Mouse (Mus musculus) heart, embryonic 13.5 days (tissue): Measurements from ENCODE around the gene Tmem175. TPM values are rescaled to one million over a fixed set of nuclear protein-coding genes. Genes with fewer than 3 reads are reported as not detected.
A peak's percentile ranks its signal among the peaks of the same experiment; 100 is the strongest.
"Not testable (repeated sequence)": the region's sequence is repeated elsewhere in the genome, so short reads cannot be mapped to it uniquely, and the experiment has no call there.

Experiments
- ATAC-seq: fragments of 200-750 bp; cut with Nextera tagmentation; 2 replicates; pipeline ENCODE4 v1.8.0; 2017; ENCODE audit warnings: moderate TSS enrichment; ENCODE audit not compliant: insufficient number of reproducible peaks, low FRiP score, low TSS enrichment; ENCODE audit errors: extremely low read depth
- H3K27ac ChIP-seq: fragments of 300-500 bp; sonication (generic); replicated peaks from 2 replicates; pipeline ENCODE4 v1.5.1; 2015; ENCODE audit warnings: moderate library complexity, mild to moderate bottlenecking, inconsistent platforms
- H3K27me3 ChIP-seq: fragments of 300-500 bp; sonication (generic); replicated peaks from 2 replicates; pipeline ENCODE4 v1.6.1; 2015; ENCODE audit warnings: mild to moderate bottlenecking, inconsistent platforms
- H3K36me3 ChIP-seq: fragments of 300-500 bp; sonication (generic); 2 replicates; pipeline ENCODE4 v1.6.1; 2015; ENCODE audit warnings: mild to moderate bottlenecking, inconsistent platforms
- H3K4me1 ChIP-seq: fragments of 300-500 bp; sonication (generic); 2 replicates; pipeline ENCODE4 v1.6.1; 2015; ENCODE audit warnings: inconsistent platforms
- H3K4me2 ChIP-seq: fragments of 300-500 bp; sonication (generic); 2 replicates; pipeline ENCODE4 v1.6.1; 2015; ENCODE audit warnings: inconsistent platforms, mild to moderate bottlenecking, moderate library complexity
- H3K4me3 ChIP-seq: fragments of 300-500 bp; sonication (generic); 2 replicates; pipeline ENCODE4 v1.5.1; 2015; ENCODE audit warnings: moderate library complexity, mild to moderate bottlenecking, inconsistent platforms
- H3K9ac ChIP-seq: fragments of 300-500 bp; sonication (generic); 2 replicates; pipeline ENCODE4 v1.6.1; 2015; ENCODE audit warnings: inconsistent platforms, mild to moderate bottlenecking, moderate library complexity
- H3K9me3 ChIP-seq: fragments of 300-500 bp; sonication (generic); 2 replicates; pipeline ENCODE4 v1.6.1; 2016; ENCODE audit warnings: inconsistent platforms
- WGBS: fragments of 180-500 bp; shearing (Covaris S2); methylation state at CpG from one replicate; pipeline ENCODE4 v1.1.7; 2015; ENCODE audit warnings: mixed read lengths; 5-methylcytosine and 5-hydroxymethylcytosine counted together
- polyA plus RNA-seq: library from polyadenylated mRNA; unstranded; fragments of >200 nt; fragmentation: Nextera tagmentation; extraction: Ambion mirVana; gene quantifications from 2 replicates; pipeline ENCODE4 v1.2.1, GENCODE M21; 2015

The Tmem175 gene
- 17.0 and 17.9 TPM in 2 replicates for polyA plus RNA-seq

DNA sequence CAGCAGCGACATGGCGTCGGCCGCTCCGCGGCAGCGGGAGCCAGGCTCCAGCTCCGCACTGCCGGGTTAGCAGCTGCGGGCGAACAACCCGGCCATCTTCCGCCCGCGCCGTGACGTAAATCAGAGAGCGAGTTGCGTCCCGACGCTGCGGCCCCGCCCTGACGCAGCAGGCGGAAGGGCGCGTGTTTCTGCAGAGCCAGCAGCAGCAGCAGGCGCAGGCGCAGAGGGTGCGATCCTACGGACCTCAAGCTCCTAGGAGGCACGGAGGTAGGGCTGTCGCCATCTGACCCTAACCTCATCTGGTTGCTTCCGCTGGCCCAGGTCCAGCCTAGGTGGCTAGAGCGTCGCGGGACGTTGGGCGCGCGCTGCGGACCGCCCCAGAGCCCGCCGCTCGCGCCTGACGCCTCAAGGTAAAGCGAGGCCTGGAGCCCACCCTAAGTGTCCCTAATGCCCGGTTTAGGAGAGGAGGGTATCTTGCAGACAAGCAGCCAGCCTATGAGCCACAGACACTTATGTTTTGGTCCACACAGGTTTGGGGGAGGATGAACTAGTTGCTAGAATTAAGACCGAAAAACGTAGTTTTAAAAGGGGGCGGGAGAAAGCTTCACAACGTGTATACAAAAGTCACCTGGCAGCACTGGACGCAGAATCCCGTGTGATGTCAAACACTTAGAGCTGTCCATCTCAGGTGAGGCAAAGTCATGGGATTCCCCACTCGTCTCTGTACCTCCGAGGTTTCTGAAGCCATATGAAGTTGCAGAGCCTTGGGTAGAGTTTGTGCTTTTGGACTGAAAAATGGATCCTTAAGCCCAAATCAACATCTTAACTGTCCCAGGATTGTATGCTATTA is at the start of gene Tmem175, which contains the start of gene Gak:
Tmem175 (plus strand) TSS at position 137 of the 850 bp plus-strand sequence.
Gak (minus strand) TSS at position 122 of the 850 bp plus-strand sequence.
- Histone ChIP-seq H3K4me3 (peak within 1 kb of the TSS; percentile 94), H3K9ac (peak within 1 kb of the TSS; percentile 97), H3K36me3 (no peaks in the 10 kb centered on the region), H3K4me1 (peaks cover 35% of the 10 kb centered on the region), H3K27me3 (no peaks in the 10 kb centered on the region), H3K27ac (peak within 1 kb of the TSS; percentile 89), H3K9me3 (no peaks in the 10 kb centered on the region), H3K4me2 (peak within 1 kb of the TSS; percentile 78)
- WGBS = under 1% methylated on average over 56 of the region's 58 CpGs
- ATAC-seq = peak; percentile 91

DNA sequence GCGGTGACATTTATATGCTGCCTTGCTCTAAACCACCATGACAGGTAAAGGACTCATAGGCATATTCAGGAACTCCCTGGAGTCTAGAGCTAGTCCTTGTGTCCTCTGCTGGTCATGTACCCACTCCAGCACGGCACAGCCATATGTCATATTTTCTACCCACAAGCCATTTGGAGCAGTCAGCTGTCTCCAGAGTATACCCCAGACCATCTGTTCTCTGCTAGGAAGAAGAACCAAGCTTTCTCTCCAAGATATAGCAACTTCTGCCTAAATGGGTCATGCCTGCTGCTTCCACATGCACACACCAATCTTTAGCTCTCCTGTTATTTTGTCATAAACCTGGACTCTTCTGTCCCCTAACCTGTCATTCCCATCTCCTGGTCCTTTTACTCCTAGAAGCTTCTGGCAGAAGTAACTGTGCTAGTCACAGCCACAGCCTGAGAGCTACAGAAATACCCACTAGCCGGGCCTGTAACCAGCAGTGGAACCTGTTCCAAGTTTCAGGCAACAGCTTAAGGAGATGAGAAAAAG is 48.1 kb upstream of the Tmem175 start:
- peaks cover 96% of the 10 kb centered on the region for H3K36me3 ChIP-seq

DNA sequence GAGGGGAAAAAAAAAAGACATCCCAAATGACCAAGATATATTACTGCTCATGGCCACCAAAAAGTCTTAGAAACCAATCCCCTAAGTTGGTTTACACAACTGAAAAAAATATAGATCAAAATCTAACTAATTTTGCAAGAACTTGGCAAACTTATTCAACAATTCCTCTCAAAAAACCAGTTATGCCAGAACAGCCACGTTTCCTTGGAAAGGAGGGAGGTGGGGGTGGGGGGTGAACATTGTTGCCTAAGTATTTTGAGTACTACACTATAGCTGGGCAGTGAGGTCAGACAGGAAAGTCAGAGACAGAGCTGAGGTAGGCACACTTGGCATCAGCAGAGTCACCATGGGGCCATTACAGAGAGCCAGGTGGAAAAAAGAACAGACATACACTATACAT is 29.6 kb upstream of the Tmem175 start:
- Histone ChIP-seq H3K4me3 (no peak overlapping the region), H3K4me2 (no peak overlapping the region), H3K9ac (no peak overlapping the region), H3K36me3 (peaks cover 98% of the 10 kb centered on the region), H3K27ac (no peak overlapping the region), H3K27me3 (no peaks in the 10 kb centered on the region), H3K9me3 (no peaks in the 10 kb centered on the region), H3K4me1 (no peaks in the 10 kb centered on the region)
- WGBS = 84% methylated on average over 1 of the region's 1 CpGs
- no peak for ATAC-seq

More for the DNA sequence above, 48.1 kb upstream of the Tmem175 start:
- Histone ChIP-seq H3K4me1 (no peaks in the 10 kb centered on the region), H3K27me3 (no peaks in the 10 kb centered on the region), H3K27ac (no peak overlapping the region), H3K4me3 (no peak overlapping the region), H3K4me2 (no peak overlapping the region), H3K9ac (no peak overlapping the region), H3K9me3 (no peaks in the 10 kb centered on the region)
- WGBS = 90% methylated on average over 3 of the region's 3 CpGs
- ATAC-seq = no peak

DNA sequence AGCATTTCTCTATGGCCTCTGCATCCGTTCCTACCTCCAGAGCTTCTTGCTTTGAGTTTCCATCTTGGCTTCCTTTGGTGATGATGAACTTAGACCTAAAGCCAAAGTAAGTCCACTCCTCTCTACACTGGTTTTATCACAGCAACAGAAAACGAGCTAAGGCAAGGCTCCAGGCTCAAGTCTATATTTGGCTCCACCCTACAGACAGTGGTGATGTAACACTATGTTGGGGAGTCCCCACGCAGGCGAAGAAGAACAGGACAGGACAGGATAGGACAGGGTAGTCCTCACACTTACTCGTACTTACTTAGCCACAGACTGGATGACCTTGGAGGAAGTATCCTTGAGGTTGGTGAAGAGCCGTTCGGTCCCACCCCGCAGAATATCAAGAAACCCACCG is 27.0 kb upstream of the Tmem175 start:
- H3K4me2 ChIP-seq = no peak overlapping the region
- H3K4me1 ChIP-seq = no peaks in the 10 kb centered on the region
- ATAC-seq = no peak
- no peaks in the 10 kb centered on the region for H3K9me3 ChIP-seq
- H3K27me3 ChIP-seq = no peaks in the 10 kb centered on the region
- H3K27ac ChIP-seq = no peak overlapping the region
- H3K36me3 ChIP-seq = peaks cover 98% of the 10 kb centered on the region
- no peak overlapping the region for H3K4me3 ChIP-seq
- no peak overlapping the region for H3K9ac ChIP-seq
- WGBS = 80% methylated on average over 9 of the region's 9 CpGs

DNA sequence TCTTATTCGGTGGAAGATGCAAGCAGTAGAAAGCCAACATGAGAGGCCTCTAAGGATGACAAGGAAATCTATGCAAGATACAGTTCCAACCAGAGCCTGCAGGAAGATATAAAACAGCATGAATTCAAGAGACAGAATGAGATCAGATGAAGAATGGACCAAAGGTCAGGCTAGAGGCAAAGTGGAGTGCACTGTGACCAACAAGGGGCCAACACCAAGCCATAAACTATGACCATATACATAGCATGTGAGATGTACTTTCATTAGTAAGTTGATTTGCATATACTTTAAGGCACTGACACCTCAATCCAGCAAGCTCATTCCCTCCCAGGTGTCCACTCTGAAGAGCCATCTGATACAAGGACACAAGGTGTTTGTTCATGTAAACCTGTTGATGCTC is 19.1 kb upstream of the Tmem175 start:
- Histone ChIP-seq H3K27me3 (no peaks in the 10 kb centered on the region), H3K9me3 (no peaks in the 10 kb centered on the region), H3K4me1 (no peaks in the 10 kb centered on the region), H3K4me2 (no peak overlapping the region), H3K9ac (no peak overlapping the region), H3K4me3 (no peak overlapping the region), H3K36me3 (peaks cover 97% of the 10 kb centered on the region), H3K27ac (no peak overlapping the region)
- no peak for ATAC-seq
- 83% methylated on average over 1 of the region's 1 CpGs for WGBS

DNA sequence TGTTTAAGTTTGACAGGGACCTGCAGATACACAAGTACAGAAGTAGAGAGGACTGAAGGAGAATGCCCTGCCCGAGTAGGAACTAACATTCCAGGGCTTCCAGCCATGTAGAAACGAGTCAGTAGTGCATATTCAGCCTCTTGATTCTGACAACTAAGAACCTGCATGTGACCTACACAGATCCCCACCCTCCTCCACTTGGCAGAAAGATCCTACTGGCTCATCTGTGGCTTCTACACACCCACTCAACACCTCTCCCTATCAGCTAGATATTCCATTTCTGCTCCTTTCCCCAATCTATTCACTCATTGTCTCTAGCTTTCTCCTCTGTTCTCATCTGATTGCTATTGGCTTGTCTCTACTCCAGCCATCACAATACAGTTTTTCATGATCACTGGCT is 7.7 kb upstream of the Tmem175 start:
- Histone ChIP-seq H3K27me3 (no peaks in the 10 kb centered on the region), H3K9me3 (no peaks in the 10 kb centered on the region), H3K4me1 (peaks cover 16% of the 10 kb centered on the region), H3K4me2 (no peak overlapping the region), H3K36me3 (peaks cover 70% of the 10 kb centered on the region), H3K27ac (peak overlapping the region; percentile 29; the same call in 1 of the 2 replicates), H3K9ac (no peak overlapping the region), H3K4me3 (no peak overlapping the region)
- no peak for ATAC-seq
- 34% methylated on average over 2 of the region's 2 CpGs for WGBS

DNA sequence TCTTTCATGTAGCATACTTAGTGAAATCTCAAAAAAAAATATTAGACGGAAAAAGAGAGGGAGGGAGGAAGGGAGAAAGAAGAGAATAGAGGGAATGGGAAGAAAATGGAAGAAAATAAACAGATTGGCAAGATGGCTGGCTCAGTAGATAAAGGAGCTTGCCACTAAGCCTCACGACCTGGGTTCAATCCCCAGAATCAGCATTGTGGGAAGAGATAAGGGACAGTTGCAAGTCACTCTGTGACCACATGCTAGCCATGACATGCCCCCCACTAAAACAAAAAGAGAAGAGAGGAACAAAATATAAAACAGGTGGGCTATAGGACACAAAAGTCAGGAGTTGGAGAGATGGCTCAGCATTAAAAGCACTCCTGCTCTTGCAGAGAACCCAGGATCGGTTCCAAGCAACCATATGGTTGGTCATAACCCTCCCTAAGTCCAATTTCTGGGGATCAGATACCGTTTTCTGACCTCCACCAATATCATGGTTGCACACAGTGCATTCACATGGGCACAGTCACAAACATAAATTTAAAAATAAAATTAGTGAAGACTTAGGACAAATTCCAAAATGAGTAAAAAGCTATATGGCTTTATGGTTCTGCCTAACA is 3.4 kb upstream of the Tmem175 start:
- H3K4me2 ChIP-seq = no peak overlapping the region
- H3K9me3 ChIP-seq = no peaks in the 10 kb centered on the region
- H3K9ac ChIP-seq = no peak overlapping the region
- 70% methylated on average over 4 of the region's 4 CpGs for WGBS
- H3K4me3 ChIP-seq = no peak overlapping the region
- H3K27me3 ChIP-seq = no peaks in the 10 kb centered on the region
- no peak overlapping the region for H3K27ac ChIP-seq
- peaks cover 33% of the 10 kb centered on the region for H3K36me3 ChIP-seq
- ATAC-seq = no peak
- H3K4me1 ChIP-seq = peaks cover 45% of the 10 kb centered on the region

DNA sequence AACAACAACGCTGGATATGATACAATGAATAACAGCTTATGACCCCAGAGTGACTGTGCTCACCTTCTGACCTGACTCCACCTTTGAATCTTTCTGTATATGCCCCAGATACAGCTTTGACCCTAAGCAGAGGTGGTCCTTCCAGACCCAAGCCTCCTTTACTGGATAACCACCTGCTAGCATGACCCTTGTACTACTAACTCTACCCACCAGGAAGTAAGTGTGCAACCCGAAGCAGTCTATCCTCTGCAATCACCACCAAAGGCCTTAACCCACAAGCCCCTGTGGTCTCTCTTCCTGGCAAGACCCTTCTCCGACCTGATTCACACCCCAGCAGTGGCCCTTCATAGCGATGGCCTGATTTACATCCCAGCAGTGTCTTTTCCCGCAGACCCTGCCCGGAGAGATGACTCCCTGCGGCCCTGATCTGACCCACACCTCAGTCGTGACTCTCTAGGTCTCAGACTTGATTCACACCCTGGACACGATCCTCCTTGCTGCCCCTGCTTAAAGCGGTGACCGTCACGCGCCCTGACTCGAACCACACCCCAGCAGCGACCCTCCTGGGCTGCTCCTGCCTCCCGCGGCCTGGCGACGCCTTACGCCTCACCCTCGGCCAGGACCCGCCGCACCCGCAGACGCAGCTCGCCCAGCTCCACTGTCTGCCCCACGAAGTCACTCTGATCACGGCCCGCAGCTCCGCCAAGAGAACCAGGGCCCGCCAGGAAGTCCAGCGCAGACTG is 508 bp upstream of the Tmem175 start:
- H3K4me1 ChIP-seq = peaks cover 35% of the 10 kb centered on the region
- peak overlapping the region; percentile 78 for H3K4me2 ChIP-seq
- 2% methylated on average over 32 of the region's 32 CpGs for WGBS
- ATAC-seq = peak; percentile 79
- peak overlapping the region; percentile 97 for H3K9ac ChIP-seq
- H3K9me3 ChIP-seq = no peaks in the 10 kb centered on the region
- H3K27me3 ChIP-seq = no peaks in the 10 kb centered on the region
- H3K27ac ChIP-seq = peak overlapping the region; percentile 89
- H3K4me3 ChIP-seq = peak overlapping the region; percentile 94
- H3K36me3 ChIP-seq = peaks cover 7% of the 10 kb centered on the region

DNA sequence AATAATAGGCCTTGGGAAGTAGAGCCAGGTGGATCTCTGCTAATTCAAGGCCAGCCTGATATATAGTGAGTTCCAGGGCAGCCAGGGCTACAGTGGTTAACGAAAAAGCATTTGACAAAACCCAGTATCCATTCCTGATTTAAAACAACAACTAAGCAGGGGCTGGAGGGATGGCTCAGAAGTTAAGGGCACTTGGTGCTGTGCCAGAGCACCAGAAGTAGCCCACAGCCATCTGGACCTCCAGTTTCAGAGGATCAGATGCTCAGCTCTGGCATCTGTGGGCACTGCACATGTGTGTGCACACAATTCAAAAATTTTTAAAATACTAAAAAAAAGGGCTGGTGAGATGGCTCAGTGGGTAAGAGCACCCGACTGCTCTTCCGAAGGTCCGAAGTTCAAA is 4.1 kb downstream of the Tmem175 start:
- Histone ChIP-seq H3K27ac (no peak overlapping the region), H3K27me3 (no peaks in the 10 kb centered on the region), H3K9ac (no peak overlapping the region), H3K36me3 (peaks cover 5% of the 10 kb centered on the region; the same call in 1 of the 2 replicates), H3K4me2 (no peak overlapping the region), H3K4me1 (peaks cover 11% of the 10 kb centered on the region), H3K4me3 (no peak overlapping the region), H3K9me3 (no peaks in the 10 kb centered on the region)
- WGBS = 84% methylated on average over 4 of the region's 4 CpGs
- ATAC-seq = no peak

DNA sequence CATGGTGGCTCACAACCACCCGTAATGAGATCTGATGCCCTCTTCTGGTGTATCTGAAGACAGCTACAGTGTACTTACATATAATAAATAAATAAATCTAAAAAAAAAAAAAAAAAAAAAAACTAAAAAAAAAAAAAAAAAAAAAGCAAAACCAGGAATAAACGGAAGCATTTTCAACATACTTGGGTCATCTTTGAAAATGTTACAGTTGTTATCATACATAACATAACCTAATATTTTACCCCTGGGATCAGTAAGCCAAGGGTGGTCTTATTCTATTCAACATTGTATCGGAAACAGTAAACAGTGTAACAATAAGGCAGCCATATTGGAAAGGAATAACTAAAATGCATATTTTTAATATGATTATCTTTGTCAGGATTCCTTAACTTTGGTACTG is 4.5 kb downstream of the Tmem175 start:
- H3K27me3 ChIP-seq, H3K4me2 ChIP-seq, H3K27ac ChIP-seq, H3K9ac ChIP-seq, H3K9me3 ChIP-seq, H3K36me3 ChIP-seq, ATAC-seq, H3K4me1 ChIP-seq, H3K4me3 ChIP-seq: not testable (repeated sequence)
- WGBS = 84% methylated on average over 2 of the region's 3 CpGs

DNA sequence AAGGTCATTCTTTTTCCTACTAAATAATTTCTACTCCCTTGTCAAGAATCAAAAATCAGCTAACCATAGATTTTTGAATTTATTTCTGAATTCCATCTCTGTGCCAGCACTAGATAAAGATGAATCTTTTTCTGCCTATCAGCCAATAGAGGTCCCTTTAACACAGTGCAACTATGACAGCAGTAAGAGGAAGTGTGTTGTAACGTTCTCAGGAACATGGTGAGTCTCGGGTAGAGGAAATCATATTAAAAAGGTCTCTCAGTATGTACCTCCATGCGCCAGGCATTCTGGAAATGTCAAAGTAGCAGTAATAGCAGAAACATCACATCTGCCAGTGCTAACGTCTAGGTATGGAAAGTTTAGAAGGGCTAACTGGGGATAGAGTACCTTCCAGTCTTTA is 6.6 kb downstream of the Tmem175 start:
- H3K4me2 ChIP-seq = no peak overlapping the region
- H3K27ac ChIP-seq = no peak overlapping the region
- WGBS = 68% methylated on average over 4 of the region's 4 CpGs
- no peaks in the 10 kb centered on the region for H3K9me3 ChIP-seq
- no peak overlapping the region for H3K9ac ChIP-seq
- peaks cover 17% of the 10 kb centered on the region for H3K36me3 ChIP-seq
- no peaks in the 10 kb centered on the region for H3K4me1 ChIP-seq
- H3K27me3 ChIP-seq = no peaks in the 10 kb centered on the region
- ATAC-seq = no peak
- H3K4me3 ChIP-seq = no peak overlapping the region
